Mouse (Mus musculus) neutrophil, adult 5-6 weeks (primary cell): ENCODE measurements around the gene Actc1. TPM values are rescaled to one million over a fixed set of nuclear protein-coding genes. Genes with fewer than 3 reads are reported as not detected.

ENCODE experiments used
- ATAC-seq: fragments of 151-379, 151-347 bp; 2 replicates; pipeline ENCODE4 v1.8.0; 2017; ENCODE audit warnings: mild to moderate bottlenecking, moderate TSS enrichment; ENCODE audit not compliant: insufficient number of reproducible peaks, poor library complexity, low FRiP score, severe bottlenecking; ENCODE audit errors: extremely low read depth
- total RNA-seq: library from RNA; stranded (forward); fragments of 200-1000 nt; gene quantifications from 2 replicates; pipeline ENCODE4 v1.2.3, GENCODE M21; 2017

The Actc1 gene
- total RNA-seq, result not detected in 2 replicates

GRCm38 (mm10) chr2:114052696-114053598 lies at the start of gene Actc1:
Actc1 (minus strand) TSS chr2:114053548.
- no peak for ATAC-seq

- no peak for ATAC-seq
These were observed 49.1 kb upstream of the Actc1 start for GRCm38 (mm10) chr2:114102471-114102870.

- ATAC-seq, result no peak
These were observed 47.5 kb upstream of the Actc1 start for GRCm38 (mm10) chr2:114100834-114101233.

- no peak for ATAC-seq
These were observed 46.5 kb upstream of the Actc1 start for GRCm38 (mm10) chr2:114099816-114100215.

DNA sequence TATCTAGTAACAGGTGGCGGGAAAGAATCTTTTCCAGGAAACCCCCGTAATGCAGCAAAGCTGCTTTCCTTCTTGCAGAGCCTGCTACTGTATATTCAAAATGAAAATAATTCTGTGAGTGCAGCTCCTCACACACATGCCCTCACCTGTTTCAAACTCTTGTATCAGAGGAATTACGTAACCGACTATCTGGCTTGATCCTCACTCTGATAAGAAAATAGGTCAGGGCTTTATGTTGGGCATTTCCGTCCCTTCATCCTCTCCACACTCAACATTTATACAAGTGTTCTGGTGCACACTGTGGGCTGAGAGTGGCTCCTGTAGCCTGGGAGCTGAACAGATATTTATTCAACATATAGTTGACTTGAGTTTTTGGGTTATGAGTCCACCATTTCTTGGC lies 45.8 kb upstream of the Actc1 start:
- ATAC-seq, result no peak

DNA sequence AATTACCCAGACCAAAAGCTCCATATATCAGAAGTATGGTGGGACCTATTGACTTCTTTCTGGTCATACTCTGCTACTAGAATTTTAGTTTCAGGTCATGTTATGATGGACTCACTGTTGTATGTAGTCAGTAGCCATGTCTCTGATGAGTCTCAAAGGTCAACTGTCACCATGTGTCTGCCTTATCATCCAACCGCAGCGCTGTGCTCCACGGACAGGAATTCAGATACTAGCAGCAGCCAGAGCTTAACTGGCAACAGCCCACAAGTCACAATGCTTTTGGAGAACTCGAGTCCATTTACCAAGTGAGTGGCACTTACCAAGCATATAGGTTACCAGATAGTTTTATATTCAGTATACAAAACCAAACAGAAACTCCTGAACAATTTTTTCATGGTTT lies 44.3 kb upstream of the Actc1 start:
- no peak for ATAC-seq

GRCm38 (mm10) chr2:114096570-114096969 lies 43.2 kb upstream of the Actc1 start:
- ATAC-seq, result no peak

DNA sequence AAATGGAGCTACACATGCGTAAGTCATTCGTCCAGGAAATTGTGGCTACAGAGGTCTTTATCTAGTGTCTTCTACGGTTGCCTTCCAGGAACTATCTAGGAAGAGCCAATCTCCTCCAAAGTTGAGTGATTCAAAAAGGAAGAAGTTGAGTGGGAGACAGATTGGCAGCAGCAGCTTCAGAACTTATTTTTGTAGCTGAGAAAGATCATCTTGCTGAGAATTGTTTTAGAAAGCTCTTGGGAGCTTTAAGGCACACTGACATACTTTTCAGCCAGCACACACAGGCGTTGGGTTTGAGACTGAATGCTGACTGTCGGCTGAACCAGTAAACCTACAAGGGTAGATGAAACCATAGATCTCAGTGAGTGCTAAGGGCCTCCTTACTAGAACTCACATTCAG lies 42.0 kb upstream of the Actc1 start:
- ATAC-seq, result no peak

- ATAC-seq, result no peak
These were observed 41.3 kb upstream of the Actc1 start for GRCm38 (mm10) chr2:114094696-114095095.

DNA sequence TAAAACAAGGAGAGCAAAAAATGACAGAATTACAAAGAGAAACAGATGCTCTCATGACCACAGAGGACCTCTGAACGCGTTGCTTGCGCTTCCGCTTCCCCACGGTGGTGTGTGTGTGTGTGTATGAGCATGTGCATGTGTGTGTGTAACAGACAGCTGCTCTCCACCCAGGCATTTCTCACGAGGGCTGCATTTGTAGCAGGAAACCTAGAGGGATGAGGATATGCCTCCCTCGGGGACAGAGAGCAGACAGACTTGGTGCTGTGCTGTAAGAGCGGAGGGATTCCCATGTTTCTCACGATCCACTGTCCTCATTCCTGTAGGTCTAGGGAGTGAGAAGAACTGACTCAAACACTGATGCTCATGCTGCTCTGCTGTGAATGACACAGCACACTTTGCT lies 40.2 kb upstream of the Actc1 start:
- ATAC-seq, result no peak

DNA sequence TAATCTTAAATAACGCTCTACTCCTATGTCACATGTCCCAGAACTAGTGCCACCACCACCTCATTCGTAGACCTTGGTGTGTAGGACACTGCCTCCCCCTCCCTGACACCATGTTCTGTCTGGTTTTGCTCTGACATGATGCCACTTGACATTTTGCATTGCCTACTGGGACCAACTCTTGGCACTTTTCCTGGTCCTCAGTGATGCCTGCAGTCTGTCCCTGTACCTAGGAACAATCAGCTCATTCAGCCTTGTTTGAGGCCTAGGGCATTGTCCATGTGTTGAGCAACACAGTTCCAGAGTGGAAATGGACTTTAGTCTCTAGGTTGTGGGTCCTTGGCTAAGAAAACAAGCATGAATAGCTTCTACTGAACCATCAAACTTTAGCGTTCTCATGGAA lies 36.5 kb upstream of the Actc1 start:
- no peak for ATAC-seq

GRCm38 (mm10) chr2:114087271-114087670 lies 33.9 kb upstream of the Actc1 start:
- no peak for ATAC-seq

DNA sequence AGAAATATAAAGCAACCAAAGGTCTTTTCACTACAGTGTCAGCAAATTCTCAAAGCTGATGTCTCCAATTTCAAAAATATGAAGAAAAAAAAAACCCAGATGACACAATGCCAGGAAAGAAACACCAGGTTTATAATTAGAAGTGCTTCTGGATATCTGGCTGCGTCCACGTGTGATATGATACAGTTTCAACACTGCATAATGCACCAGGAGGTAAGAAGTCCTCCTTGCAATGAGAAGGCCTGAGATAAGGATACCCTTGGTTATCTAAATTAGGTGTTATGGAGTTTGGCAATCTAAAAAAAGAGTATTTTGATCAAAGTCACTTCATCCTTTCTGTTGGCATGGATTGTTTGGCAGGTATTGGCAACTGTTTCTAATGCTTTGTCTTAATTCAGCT lies 18.5 kb upstream of the Actc1 start:
- no peak for ATAC-seq

DNA sequence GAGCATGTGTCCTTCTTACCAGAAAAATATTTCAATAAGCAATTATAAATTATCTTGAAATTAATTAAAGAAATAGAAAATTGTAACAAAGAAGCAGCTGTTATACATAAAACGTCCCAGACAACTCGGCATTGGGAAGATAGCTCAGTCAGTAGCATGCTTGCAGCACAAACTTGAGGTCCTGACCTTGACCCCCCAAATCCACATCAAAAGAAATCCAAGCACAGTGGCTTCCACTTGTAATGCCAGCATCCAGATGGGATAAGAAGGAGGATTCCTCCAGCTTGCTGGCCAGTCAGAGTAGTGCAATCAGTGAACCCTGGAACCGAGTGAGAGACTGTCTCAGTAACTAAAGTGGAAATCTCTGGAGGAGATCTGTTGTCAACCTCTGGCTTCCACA lies 12.9 kb upstream of the Actc1 start:
- ATAC-seq, result no peak

DNA sequence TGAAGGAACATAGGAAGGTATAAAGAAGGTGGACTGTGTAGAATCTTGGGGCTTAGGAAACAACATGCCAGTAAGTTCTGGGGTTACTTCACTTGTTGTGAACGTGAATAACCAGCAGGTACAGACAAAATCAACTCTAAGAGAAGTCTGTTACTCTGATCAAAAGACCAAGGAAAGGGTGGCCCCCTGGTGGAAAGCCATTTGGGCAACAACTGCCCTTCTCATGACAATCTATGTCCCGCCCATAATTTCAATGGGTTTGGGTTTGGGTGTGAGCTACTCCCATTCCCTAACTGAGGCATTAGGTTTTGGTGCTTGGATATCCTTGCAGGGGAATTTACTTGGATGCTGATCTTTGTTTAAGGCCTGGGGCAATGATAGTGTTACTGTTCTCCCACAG lies 10.7 kb upstream of the Actc1 start:
- no peak for ATAC-seq

DNA sequence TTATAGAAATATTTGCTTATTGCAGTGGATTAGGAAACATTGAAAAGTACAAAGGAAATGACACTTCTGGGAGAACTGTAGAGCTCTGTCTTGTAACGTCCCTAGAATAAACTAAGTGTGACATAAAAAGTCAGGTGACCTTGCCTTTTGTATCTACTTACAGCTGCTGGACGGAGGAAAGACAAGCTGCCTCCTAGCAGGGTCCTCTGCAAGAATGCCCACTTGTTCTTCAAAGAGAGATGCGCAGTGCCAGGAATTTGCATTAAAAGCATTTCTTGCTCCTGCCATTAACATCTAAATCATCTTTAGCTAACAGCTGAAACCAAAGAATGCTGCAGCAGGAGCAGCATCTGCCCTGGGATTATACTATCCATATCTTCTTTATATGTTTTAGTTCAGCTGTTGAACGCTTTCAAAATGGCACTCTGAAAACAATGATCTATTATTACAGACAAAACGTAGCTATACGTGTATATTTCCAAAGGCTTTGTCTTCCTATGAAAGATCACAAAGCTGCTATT lies 6.8 kb upstream of the Actc1 start:
- ATAC-seq, result no peak

- ATAC-seq, result no peak
These were observed 6.3 kb upstream of the Actc1 start for GRCm38 (mm10) chr2:114059608-114060007.

DNA sequence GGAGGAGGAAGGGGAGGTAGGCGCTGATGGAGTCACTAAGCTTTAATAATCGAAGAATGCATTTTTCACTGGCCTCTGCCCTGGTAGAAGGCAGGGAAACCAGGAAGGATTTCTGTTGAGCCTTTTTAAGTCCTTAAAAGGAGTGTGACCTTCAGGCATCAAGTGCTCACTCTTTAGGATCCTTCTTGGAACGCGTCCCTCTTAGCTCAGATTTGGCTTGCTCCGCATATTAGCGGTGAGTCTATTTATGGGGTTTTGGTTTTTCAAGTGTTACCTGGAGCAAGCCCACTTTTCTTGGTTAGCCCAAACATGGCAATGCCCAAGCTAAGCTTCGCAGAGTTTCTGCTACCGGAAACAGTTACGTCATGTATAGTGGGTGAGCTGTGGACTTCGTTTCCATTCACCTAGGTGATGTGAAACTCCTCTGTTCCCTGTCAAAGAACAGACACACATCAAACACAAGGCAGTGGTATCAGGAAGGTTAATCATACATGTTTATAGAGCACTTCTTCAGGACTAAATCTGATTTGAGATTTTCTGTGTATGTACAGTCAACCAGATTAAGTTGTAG lies 5.0 kb upstream of the Actc1 start:
- no peak for ATAC-seq

GRCm38 (mm10) chr2:114057303-114057853 lies 4.0 kb upstream of the Actc1 start:
- ATAC-seq, result no peak

DNA sequence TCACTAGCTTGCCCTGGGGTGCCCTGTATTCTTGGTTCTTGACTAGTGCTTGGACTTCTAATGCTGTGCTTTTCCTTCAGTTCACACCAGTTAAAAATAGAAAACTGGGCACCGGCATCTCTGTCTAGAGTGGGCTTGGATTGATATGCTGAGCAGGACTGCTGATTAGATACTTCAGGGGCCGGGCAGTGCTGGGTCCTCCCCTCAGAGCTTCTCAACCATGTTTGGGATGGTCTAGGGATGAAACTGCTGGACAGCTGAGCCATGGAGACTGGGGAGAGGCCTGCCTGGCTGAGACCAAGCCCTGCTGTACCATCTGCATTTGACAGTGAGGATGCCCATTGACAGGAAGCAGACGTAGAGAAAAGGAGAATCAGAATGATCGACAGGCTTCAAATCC lies 781 bp upstream of the Actc1 start:
- ATAC-seq, result no peak
